Mouse (Mus musculus) adrenal gland, postnatal 10 days (tissue): ENCODE results near the gene Rasgrp3. TPM values are rescaled to one million over a fixed set of nuclear protein-coding genes. Genes with fewer than 3 reads are reported as not detected.
A peak's percentile ranks its signal among the peaks of the same experiment; 100 is the strongest.
"Not testable (repeated sequence)": the region's sequence is repeated elsewhere in the genome, so short reads cannot be mapped to it uniquely, and the experiment has no call there.

Source experiments
- DNase-seq: peaks from one replicate; pipeline ENCODE4 v3.0.0; 2021; ENCODE audit warnings: mixed read lengths
- total RNA-seq, 2 experiments: library from RNA; stranded (reverse); gene quantifications; 2 replicates each; pipeline ENCODE4 v1.2.3; 2021

Rasgrp3 gene
- total RNA-seq, 2 experiments from 2014 or later = 26.3 to 38.6 TPM

DNA sequence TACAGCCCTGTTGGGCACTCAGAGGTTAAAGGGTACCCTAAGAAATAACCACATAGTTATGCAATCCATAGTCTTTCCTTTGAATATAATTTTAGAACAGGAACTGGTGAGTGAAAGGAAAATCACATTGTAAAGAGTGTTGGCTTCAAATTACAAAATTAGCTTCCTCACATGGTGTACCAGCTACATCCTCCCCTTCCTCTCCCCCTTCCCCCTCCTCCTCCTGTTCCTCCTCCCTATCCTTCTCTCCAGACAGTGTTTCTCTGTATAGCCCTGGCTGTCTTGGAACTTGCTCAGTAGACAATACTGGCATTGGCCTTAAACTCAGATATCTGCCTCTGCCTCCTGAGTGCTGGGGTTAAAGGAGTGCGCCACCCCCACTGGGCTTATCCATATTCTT, 26.1 kb downstream of the Rasgrp3 start:
- no peak for DNase-seq

DNA sequence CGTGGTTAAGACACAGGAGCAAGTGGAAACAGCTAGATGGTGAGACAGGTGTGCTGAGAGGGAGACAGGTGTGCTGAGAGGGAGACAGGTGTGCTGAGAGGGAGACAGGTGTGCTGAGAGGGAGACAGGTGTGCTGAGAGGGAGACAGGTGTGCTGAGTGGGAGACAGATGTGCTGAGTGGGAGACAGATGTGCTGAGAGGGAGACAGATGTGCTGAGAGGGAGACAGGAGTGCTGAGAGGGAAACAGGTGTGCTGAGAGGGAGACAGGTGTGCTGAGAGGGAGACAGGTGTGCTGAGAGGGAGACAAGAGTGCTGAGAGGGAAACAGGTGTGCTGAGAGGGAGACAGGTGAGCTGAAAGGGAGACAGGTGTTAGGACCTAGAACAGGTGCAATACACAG, 27.5 kb downstream of the Rasgrp3 start:
- DNase-seq = not testable (repeated sequence)

DNA sequence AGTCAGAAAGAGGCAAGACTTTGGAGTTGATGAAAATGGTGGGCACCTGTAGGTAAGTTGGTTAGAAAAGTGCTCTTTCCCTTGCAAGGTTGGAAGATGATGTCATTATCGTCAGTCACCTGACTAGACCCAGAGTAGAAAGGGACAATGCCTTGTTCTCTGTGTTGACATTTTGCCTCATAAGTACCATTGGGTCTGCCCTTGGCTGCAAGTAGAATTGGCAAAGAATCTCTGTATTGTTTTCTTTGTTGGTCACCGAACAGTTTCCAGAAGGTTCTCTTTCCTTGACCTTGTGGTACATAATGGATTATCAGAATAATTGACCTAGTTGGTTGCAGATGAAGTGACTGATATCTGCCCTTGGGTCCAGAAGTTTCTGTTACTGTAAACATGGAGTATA, 27.9 kb downstream of the Rasgrp3 start:
- DNase-seq = no peak

DNA sequence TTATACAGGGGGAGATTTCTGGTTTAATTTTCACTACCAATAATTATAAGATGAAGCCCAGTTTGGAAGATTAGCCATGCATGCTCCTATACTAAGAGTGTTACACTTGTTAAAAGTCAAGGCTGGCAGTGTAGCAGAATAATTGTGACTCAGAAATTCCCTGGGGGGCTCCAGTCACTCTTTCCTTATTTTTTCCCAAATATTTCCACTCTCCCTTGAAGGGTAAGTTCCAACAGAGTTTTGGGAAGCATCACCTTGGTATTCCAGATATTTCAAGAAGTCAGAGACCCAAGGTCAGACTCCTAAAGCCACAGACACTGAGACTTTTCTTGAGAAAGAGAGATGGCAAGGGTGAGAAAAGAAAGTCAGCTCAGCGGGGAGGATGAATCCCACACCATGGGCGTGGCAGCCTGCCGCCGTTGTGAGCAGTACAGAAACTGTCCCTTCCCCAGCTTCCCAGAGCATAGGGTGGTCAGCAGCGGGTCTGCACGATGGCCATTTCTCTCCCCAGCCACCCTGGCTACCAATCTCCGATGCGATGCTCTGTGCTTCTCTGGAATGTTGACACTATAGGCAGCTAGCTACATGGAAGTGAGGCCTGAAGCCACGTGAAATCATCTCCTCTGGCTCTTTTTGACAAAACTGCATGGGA, 28.8 kb downstream of the Rasgrp3 start:
- no peak for DNase-seq

DNA sequence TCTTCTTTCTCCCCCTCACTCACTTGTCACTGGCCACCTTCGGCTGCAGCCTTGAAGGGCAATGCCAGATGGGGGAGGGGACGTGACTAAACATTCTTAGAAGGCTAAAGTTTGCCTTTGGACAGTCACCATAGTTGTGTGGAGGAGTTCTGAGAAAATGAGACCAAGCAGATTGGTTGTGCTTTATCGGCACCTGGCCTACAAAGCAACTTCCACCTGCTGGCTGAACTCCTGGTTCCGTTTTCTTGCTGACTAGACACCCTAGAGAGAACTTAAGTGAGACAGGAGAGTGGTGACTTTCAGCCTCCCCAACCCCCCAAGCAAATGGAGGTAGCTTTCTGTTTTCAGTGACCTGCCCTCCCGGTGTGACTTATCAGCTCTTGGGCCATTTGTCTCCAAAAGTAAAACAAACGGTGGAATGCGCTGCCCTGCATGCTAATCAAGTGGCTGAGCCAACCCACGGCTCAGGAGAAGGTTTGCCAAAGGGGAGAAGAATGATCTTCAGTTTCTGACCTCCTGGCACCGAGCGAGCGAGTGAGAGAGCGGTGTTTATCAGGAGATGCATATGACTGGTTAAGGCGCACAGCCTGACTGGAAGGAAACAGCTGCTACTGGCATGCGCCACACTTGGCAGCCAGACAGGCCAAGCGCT, 29.4 kb downstream of the Rasgrp3 start:
- DNase-seq = peak; percentile 72

DNA sequence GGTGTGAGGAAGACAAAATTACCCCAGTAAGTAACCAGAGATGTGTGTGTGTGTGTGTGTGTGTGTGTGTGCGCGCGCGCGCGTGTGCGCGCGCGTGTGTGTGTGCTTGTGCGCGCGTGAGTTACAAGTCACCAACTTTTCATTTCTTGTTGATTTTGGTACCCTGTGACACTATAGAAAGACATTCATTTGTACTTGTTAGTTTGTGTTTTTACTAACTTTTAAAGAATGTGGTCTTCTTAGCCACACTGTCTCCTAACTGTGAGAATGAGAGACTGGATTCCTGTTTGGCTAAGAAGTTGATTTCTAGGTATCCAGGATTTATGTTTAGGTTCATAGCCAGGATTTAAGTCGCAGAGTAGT, 29.9 kb downstream of the Rasgrp3 start:
- DNase-seq = no peak

DNA sequence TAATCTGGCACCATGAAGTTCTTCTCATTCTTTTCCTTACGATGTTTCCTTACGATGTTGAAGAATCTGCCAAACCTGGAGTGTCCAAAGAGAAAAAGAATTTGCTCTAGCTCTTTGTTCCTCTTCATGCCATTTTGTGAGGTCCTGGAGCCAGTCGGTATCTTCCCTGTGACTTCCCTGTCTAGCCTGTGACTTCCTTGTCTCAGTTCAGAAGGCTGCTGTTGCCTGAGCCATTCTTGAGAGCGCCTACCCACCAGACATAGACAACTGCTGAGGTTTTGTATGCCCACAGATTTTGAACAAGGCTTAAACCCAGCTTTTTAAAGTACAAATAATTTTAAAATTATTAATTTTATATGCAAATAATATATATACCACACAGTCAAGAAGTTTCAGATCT, 31.3 kb downstream of the Rasgrp3 start:
- no peak for DNase-seq

DNA sequence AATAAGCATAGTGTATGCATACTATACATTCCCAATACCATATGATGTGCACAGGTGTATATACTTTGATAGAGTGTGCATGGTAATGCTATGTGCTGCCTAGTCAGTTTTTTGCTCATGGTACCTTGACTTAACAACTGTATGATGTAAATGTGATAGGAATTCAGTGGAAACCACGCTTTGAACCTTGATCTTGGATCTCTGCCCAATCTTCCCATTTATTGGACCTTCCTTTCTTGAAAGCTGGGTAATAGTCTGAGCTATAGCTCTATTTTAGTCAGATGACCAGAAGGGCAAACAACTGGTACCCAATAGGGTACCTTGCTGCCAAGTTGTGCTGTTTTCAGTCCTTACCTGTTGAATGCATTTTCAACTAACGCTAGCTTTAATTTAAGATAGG, 31.8 kb downstream of the Rasgrp3 start:
- DNase-seq = no peak

DNA sequence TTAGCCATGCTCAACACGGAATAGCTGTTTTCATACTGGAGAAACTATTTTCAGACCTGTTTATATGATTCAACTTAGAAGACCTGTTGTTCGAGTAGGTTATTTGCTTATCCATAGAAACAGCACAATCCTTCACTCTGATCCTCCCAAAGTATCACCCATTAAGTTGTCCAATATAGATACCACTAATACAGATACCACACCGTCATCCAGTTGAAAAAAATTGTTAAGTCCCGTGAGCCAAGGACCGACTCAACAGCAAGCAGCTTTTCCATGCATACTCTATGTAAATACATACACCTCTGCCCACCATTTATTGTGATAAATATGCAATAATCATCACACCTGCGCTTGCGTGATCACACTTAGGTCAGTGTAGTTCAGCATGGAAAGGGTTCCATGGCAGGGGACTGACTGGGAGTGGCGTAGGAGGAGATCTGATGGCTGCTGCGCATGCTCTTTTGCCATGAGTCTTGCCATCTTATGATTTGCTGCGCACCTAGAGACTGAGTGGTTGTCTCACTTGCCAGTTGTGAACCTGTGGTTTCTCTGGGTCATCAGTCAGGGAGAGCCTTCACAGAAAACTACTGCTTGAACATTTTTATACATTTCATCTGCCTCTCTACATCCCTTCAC, 32.9 kb downstream of the Rasgrp3 start:
- no peak for DNase-seq

DNA sequence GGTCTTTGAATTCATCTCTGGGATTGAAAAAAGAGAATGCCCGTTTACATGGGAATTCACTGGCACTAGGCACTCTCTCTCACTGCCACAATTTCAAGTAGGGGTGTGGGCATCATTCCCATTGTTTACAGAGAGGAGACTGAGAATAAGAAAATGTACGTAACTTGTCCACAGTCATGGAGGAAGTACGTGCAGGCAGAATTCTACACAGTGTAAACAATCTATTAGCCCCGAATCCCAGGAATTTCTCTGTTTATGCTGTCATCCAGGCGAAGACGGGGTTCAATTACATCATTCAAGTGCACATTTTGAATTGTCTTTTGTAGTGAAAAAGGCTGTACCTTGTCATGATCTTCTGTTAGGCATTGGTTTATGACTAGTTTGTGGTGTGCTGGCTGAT, 34.6 kb downstream of the Rasgrp3 start:
- no peak for DNase-seq

DNA sequence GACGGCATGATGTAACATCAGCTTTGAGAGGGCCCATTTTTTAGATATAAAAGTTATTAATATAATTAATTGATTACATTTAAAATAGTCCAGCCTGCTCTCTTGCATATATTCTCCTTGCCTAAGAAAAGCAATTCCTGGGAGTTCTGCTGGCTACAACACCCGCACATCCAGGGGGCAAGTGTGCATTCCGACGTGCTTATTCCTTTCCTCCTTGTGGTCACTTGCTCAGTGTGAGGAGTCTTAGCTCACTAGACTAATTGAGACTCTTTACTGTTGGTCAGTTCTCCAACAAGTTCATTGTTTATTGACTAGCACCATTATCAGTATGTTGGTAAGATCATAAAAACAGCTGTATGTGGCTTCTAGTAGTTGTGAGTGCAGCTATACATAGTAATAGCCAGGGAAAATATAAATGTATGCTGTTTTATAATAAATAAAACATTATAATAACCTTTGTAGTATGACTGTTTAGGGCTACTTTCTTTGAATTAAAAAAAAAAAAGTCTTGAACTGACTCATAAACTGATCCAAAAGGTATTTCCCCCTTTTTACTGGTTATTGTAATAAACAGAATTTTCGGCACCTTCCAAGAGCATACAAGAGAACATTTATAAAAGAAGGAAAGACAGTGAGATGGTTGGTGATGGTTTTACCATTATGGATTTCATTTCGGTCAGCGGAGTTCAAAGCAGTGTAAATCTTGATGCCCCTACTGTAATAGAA, 35.4 kb downstream of the Rasgrp3 start:
- DNase-seq = no peak

DNA sequence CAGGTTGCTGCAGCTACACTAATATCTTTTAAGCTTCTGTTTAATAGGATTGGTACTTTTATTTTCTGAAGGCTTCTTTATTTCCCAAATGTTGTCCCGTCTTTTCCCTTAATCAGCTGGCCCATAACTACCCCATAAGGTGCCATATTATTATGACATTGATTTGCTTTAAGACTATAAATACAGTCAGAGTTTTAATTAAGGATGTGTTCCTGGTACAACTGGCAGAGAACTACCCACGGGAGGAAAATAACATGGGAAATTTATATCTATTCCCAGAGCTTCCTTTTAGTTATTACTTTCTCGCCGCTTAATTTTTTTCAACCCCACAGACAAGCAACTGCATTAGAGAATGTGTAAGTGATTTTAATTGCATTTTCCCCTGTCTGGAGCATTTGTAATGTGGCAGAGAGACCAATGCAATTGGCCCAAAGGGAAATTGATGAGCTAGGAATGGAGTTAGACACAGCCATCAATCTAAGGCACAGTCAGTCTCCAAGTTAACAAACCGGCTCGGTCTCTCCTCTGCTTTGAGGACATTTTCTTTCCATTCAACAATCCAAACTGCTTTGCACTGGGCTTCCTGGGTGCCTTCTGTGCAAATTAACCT, 36.1 kb downstream of the Rasgrp3 start:
- no peak for DNase-seq

DNA sequence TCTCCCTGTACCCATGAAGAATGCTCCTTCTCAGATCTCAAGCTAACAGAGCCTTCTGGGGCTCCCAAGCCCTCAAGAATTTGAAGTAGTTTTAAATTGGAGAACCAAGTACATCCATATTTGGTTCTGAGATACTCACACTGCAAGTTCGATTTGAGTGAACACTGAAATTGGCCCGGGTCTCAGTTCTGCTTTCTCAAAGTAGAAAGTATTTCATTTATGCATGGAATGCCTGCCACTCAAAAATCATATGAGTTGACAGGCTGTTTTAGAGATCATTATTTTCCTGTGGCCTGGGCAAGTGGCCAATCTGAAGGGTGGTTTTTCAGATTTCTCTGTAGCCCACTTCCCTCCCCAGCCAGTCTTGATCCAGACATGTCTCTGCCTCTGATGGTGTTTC, 36.7 kb downstream of the Rasgrp3 start:
- DNase-seq = no peak

DNA sequence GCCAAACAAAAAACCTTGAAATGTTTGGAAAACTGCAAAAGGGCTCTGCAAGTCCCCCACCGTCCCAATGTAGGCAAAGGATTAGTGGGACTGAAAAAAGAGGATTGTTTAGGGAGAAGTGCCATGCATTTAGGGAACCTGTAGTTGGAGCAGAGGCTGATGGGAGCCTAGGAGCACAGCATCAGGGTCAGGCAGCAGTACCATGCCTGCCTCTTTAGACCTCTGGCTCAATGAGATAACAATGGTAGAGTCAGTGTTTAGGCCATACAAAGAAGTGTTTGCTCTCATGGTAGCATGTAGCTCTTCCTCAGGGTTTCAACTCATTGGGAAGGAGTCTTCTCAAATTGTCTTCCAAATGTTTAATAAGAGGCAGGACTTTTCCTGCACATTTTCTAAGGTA, 40.3 kb downstream of the Rasgrp3 start:
- no peak for DNase-seq

DNA sequence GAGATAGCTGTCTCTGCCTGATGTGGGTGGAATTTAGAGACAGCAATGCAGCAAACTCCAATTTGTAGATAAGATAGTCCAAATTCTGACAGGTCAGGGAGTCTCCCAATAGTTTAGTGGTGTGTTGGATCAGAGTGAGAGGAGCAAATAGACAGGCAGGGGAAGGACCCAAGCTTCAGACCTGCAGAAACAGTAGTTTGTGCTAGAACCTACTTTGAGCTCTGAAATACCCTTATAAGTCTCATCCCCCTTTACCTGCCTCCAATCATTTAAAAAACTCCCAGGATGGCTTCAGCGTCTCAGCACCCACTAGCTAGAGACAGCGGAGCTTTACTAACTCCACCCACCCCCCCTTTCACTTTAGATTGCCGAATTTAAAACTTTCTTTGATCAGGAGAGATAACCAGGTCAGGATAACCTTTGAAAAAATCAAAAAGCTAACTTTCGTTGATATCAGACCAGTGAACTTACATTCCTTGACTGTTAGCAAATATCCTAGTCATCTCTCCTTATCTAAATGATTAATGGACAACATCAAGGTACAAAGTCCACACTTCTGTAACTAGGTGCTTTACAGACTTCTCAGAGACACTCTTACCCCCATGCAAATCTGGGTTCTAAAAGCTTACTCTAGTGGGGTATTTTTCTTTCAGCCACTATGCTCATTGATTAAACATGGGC, 41.2 kb downstream of the Rasgrp3 start:
- DNase-seq = no peak

DNA sequence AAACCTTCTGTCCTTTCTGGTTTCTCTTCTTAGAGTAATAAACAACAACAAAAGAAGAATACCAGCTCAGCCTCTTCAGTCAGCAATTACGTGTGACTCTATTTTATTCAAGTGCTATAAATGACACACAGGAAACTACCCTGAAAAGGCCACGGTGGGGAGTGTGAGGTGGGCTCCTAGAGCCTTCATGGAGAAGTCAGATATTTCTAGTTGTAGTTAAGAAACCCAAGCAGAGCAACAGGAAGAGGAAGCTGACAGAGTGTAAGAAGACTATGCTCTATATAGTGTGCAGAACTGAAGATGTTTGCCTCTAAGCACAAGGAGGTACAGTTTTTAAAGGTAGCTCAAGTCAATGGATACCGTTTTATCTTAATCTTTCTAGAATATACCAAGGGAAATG, 42.0 kb downstream of the Rasgrp3 start:
- DNase-seq = no peak

DNA sequence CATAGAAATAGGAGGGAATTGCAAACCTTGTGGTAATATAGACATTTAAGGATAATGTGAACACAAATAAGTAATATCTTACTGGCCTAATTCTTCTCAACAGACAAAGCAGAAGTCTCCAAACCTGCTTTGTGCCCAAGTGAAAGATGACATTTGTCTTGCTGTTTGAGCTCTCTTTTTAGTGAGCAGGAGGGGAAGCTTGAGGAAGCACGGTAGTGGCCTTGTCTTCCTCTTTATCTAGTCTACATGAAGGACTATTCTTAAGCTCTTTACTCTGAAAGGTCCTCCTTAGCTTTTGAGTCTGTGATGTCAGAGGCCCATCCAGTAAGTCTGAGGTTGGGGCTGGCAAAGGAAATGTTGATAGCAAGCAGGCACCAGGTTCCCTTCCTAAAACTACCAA, 43.1 kb downstream of the Rasgrp3 start:
- no peak for DNase-seq

DNA sequence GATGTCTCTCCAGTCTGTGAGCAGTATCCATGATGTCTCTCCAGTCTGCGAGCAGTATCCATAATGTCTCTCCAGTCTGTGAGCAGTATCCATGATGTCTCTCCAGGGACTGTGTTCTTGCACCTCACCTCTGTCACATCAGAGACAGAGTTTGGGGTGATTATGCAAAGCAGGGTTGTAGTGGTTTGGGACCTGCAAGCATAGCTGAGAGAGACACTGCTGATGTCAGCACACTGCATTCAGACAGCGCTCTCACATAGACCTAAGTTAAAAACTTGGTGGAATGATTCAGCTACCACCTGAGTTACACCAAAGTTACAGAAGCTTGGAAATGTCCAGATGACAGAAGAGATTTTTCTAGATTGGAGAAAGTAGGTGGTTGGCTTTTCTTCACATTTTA, 44.0 kb downstream of the Rasgrp3 start:
- DNase-seq = no peak

DNA sequence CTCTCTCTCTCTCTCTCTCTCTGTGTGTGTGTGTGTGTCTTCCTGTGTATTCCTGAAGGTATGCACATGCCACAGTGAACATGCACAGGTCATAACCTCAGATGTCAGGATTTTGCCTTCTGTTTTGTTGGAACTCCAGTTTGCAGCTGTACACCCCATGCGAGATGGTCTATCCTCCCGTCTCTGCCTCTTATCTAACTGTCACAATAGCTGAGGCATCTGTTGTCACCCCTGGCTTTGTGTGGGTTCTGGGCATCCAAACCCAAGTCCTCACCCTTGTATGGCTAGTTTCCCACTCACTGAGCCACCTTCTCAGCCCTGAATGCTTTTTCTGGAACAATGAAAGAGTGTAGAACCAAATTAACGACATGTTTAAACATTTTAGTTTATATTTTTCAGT, 44.7 kb downstream of the Rasgrp3 start:
- no peak for DNase-seq

DNA sequence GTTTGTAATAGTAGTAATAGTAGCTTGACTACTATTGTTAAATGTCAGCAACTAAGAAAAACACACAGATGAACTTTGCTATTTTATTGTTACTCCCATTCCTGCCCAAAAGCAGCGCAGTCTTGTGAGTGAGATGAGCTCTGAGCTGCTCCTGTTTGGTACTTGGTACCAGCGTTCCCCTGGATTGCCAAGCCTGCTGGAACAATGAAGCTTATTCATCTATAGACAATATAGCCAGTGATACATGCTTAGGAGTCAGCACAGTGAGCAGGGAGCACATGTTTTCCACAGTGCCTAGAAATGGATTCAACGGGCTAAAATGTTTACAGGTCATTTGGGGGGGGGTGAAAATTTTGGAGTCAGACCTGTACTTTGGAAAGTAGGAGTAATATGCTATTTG, 50.5 kb downstream of the Rasgrp3 start:
- DNase-seq = no peak

DNA sequence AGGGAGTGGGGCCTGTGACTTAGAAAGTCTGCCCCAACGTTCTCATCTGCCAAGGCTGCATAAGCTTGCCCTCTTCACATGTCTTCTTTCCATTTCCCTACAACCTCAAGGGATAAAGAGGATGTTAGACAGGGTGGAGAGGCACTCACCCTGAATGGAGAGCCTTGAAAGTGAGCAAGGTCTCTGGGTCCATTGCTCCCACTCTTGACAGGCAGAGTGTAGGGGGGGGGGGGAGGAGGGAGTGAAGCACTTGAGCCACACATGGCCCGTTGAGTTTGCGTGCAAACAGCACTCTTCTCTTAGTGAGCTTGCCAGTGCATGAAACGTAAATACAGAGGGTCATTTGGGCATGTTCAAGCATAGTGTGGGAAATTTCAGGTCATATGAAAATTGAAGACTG, 59.5 kb downstream of the Rasgrp3 start:
- no peak for DNase-seq

DNA sequence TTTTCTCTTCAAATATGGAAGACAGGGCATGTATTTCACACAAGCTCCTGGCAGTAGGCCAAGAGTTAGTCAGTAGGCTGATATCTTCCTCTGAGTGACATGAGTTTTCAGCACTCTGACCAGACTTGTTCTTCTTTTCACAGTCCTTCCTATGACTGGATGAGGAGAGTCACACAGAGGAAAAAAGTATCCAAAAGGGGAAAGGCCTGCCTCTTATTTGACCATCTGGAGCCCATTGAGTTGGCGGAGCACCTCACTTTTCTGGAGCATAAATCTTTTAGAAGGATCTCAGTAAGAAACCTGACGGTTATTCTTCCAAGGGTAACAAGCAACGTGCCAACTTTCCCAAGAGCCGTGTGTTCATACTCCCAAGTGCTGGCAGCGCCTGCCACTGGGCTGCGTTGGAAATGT, 62.5 kb downstream of the Rasgrp3 start:
- DNase-seq = peak; percentile 51
